Mouse (Mus musculus) stomach, embryonic 15.5 days (tissue): ENCODE data around the gene Olfr1506. TPM values are rescaled to one million over a fixed set of nuclear protein-coding genes. Genes with fewer than 3 reads are reported as not detected.
"Not testable (repeated sequence)": the region's sequence is repeated elsewhere in the genome, so short reads cannot be mapped to it uniquely, and the experiment has no call there.

Experiments
- ATAC-seq: fragments of 200-750 bp; cut with Nextera tagmentation; 2 replicates; pipeline ENCODE4 v1.8.0; 2017; ENCODE audit warnings: low read depth, moderate number of reproducible peaks, moderate TSS enrichment; ENCODE audit not compliant: insufficient read depth, low FRiP score
- H3K27ac ChIP-seq: fragments of 300-500 bp; sonication (generic); 2 replicates; pipeline ENCODE4 v1.5.1; 2015; ENCODE audit warnings: mild to moderate bottlenecking, inconsistent platforms
- H3K27me3 ChIP-seq: fragments of 300-500 bp; sonication (generic); replicated peaks from 2 replicates; pipeline ENCODE4 v1.6.1; 2015; ENCODE audit warnings: inconsistent platforms
- H3K36me3 ChIP-seq: fragments of 300-500 bp; sonication (generic); 2 replicates; pipeline ENCODE4 v1.6.1; 2015; ENCODE audit warnings: inconsistent platforms
- H3K4me1 ChIP-seq: fragments of 300-500 bp; sonication (generic); 2 replicates; pipeline ENCODE4 v1.6.1; 2015; ENCODE audit warnings: inconsistent platforms
- H3K4me2 ChIP-seq: fragments of 300-500 bp; sonication (generic); 2 replicates; pipeline ENCODE4 v1.6.1; 2015; ENCODE audit warnings: mild to moderate bottlenecking, inconsistent platforms
- H3K4me3 ChIP-seq: fragments of 300-500 bp; sonication (generic); replicated peaks from 2 replicates; pipeline ENCODE4 v1.5.1; 2015; ENCODE audit warnings: inconsistent platforms
- H3K9ac ChIP-seq: fragments of 300-500 bp; sonication (generic); 2 replicates; pipeline ENCODE4 v1.6.1; 2015; ENCODE audit warnings: inconsistent platforms
- H3K9me3 ChIP-seq: fragments of 300-500 bp; sonication (generic); 2 replicates; pipeline ENCODE4 v1.6.1; 2016; ENCODE audit warnings: inconsistent platforms
- WGBS: fragments of 180-500 bp; shearing (Covaris S2); methylation state at CpG from one replicate; pipeline ENCODE4 v1.1.7; 2015; 5-methylcytosine and 5-hydroxymethylcytosine counted together
- polyA plus RNA-seq: library from polyadenylated mRNA; unstranded; fragments of >200 nt; fragmentation: Nextera tagmentation; extraction: Ambion mirVana; gene quantifications from 2 replicates; pipeline ENCODE4 v1.2.1, GENCODE M21; 2015

The Olfr1506 gene
- polyA plus RNA-seq: not detected in 2 replicates

GRCm38 (mm10) chr2:90224393-90224792, at the start of gene Olfr1506:
TSS of gene Olfr1506 (minus strand) at chr2:90224493.
- H3K4me1 ChIP-seq, H3K4me2 ChIP-seq, H3K9ac ChIP-seq, H3K27ac ChIP-seq, H3K9me3 ChIP-seq, H3K4me3 ChIP-seq, H3K27me3 ChIP-seq, ATAC-seq, H3K36me3 ChIP-seq: not testable (repeated sequence)
- WGBS: no CpG with 5 or more reads among the region's 6 CpGs

GRCm38 (mm10) chr2:90270932-90271331, 46.6 kb upstream of the Olfr1506 start, which contains the start of gene Olfr1271:
TSS of gene Olfr1271 (minus strand) at chr2:90271032.
- 83% methylated on average over 2 of the region's 2 CpGs for WGBS

DNA sequence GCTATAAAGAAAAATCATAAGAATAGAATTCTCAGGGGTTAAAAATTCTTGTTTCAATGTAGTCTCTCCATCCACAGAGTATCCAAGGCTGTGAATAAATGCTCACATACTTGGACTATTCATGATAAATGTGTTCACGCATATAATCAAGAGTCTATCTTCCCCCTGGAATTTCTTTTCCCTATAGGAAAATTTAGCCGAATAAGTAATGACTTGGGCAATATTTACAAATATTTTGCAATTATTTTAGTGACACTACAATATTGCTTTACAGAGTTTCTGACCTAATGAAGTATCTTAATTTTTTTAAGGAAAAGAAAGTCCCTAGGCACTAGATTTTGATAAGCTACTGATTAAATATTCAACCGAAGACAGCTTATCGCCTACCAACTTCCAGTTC, 33.2 kb upstream of the Olfr1506 start, which contains the start of gene Olfr142:
Gene Olfr142 (minus strand): TSS at position 101 of the 400 bp plus-strand sequence.
- Histone ChIP-seq H3K9me3 (no peaks in the 10 kb centered on the region), H3K4me2 (no peak within 1 kb of the TSS), H3K4me1 (no peaks in the 10 kb centered on the region), H3K9ac (no peak within 1 kb of the TSS), H3K36me3 (no peaks in the 10 kb centered on the region), H3K27ac (no peak within 1 kb of the TSS), H3K4me3 (no peak within 1 kb of the TSS), H3K27me3 (no peaks in the 10 kb centered on the region)
- no peak for ATAC-seq
- WGBS: 89% methylated on average over 4 of the region's 4 CpGs

More at GRCm38 (mm10) chr2:90270932-90271331, 46.6 kb upstream of the Olfr1506 start, which contains the start of gene Olfr1271:
- Histone ChIP-seq H3K4me1 (no peaks in the 10 kb centered on the region), H3K27ac (no peak within 1 kb of the TSS), H3K9me3 (no peaks in the 10 kb centered on the region), H3K4me3 (no peak within 1 kb of the TSS), H3K36me3 (no peaks in the 10 kb centered on the region), H3K27me3 (no peaks in the 10 kb centered on the region), H3K4me2 (no peak within 1 kb of the TSS), H3K9ac (no peak within 1 kb of the TSS)
- no peak for ATAC-seq

DNA sequence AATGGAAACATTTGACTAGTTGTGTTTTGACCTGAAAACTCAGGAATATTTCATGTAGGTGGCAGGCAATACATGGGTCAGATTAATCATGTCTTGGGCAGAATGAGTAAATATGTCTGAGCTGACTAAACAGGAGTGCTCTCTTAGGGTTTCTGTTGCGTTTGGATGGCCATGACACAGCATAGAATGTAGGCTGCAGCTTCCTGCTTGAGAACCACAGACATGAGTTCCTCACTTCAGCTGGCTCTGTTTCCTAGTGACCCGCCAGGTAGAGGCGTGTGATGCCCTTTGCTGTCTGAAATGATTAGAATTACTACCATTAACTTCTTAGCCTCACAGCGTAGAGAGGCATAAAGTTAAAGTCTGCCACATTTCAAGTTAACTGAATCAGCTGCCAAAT, 24.7 kb downstream of the Olfr1506 start:
- H3K9ac ChIP-seq, H3K27ac ChIP-seq, H3K4me3 ChIP-seq, H3K4me1 ChIP-seq, H3K9me3 ChIP-seq, ATAC-seq, H3K4me2 ChIP-seq, H3K36me3 ChIP-seq, H3K27me3 ChIP-seq: not testable (repeated sequence)
- WGBS: no CpG with 5 or more reads among the region's 4 CpGs

- no CpG with 5 or more reads among the region's 6 CpGs for WGBS
- not testable (repeated sequence) for H3K4me1 ChIP-seq, H3K36me3 ChIP-seq, ATAC-seq, H3K9ac ChIP-seq, H3K4me3 ChIP-seq, H3K27ac ChIP-seq, H3K4me2 ChIP-seq, H3K27me3 ChIP-seq, H3K9me3 ChIP-seq
Measured at GRCm38 (mm10) chr2:90195285-90195684, 29.0 kb downstream of the Olfr1506 start.

DNA sequence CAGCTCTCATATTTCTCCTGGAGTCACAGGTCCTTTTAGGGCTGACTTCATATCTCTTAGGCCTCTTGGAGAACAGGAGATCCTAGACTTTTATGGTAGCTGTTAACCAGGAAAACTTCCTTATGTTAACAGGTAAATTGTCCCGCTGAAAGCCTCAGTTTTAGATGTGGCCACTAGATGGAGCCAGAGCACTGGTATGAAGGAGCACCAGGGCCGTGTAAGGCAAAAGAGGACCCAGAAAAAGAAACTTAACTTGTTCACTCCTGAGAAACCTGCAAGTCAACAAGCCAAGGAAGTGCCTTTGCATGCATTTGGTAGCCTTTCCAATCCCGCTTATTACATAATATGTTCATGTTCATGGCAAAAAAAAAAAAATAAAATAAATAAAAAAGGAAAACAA, 29.5 kb downstream of the Olfr1506 start:
- WGBS: no CpG with 5 or more reads among the region's 3 CpGs
- H3K4me1 ChIP-seq, H3K4me2 ChIP-seq, H3K9me3 ChIP-seq, ATAC-seq, H3K9ac ChIP-seq, H3K27me3 ChIP-seq, H3K36me3 ChIP-seq, H3K27ac ChIP-seq, H3K4me3 ChIP-seq: not testable (repeated sequence)

DNA sequence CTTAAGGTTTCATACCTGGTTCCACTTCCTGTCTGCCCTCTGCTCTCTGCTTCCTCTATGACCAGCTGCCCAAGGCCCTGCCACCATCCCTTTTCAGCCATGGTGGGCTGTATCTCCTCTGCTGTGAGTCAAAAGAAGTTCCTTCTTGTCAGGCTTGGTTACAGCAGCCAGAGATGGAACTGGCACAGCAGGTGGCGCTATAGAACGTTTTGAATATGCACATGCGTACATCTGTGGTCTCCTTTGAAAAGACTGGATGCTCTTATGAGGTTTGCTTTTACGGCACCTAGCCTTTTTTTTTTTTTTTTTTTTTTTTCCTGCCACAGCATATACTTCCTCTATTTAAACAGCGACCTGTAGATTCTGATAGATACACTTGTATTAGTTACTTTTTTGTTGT, 37.2 kb downstream of the Olfr1506 start:
- ATAC-seq, H3K27ac ChIP-seq, H3K4me1 ChIP-seq, H3K4me2 ChIP-seq, H3K9ac ChIP-seq, H3K4me3 ChIP-seq, H3K36me3 ChIP-seq, H3K9me3 ChIP-seq, H3K27me3 ChIP-seq: not testable (repeated sequence)
- WGBS: no CpG with 5 or more reads among the region's 5 CpGs

DNA sequence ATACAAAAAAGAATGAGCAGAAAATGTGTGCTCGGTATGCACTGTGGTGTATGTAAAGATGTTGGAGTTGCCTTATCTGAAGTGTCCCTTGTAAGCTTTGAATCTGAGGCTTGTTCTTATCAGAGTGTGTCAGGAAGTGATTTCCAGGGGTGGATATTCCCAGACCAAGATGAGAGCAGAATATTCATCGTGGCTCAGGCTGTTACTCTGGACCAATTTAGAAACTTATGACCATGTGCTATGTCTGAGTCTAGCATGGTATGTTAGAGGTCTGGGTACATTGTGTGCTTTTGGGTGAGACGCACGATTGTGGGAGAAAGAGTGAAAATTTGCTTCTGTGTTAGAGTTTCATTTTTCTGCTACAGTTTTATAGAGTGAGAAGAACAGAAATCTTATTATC, 38.2 kb downstream of the Olfr1506 start:
- not testable (repeated sequence) for H3K27ac ChIP-seq, H3K9ac ChIP-seq, H3K4me2 ChIP-seq, H3K4me3 ChIP-seq, H3K27me3 ChIP-seq, H3K4me1 ChIP-seq, ATAC-seq, H3K36me3 ChIP-seq, H3K9me3 ChIP-seq
- WGBS: no CpG with 5 or more reads among the region's 4 CpGs

Other genes starting within 250 kb of the Olfr1506 start
- gene Olfr1261, start 233.3 kb downstream of the Olfr1506 start, polyA plus RNA-seq: not detected in 2 replicates
- not detected in 2 replicates for gene Olfr1262, start 224.3 kb downstream of the Olfr1506 start, polyA plus RNA-seq
- gene Olfr1263, start 212.4 kb downstream of the Olfr1506 start, polyA plus RNA-seq: not detected in 2 replicates
- not detected in 2 replicates for gene Olfr1264, start 198.9 kb downstream of the Olfr1506 start, polyA plus RNA-seq
- gene Olfr1265, start 189.2 kb downstream of the Olfr1506 start, polyA plus RNA-seq: not detected in 2 replicates
- gene Olfr140, start 160.9 kb downstream of the Olfr1506 start, polyA plus RNA-seq: not detected in 2 replicates
- gene Olfr1269, start 103.1 kb downstream of the Olfr1506 start, polyA plus RNA-seq: not detected in 2 replicates
- gene Olfr32, start 82.2 kb downstream of the Olfr1506 start, polyA plus RNA-seq: not detected in 2 replicates
- not detected in 2 replicates for gene Olfr1270, start 71.4 kb downstream of the Olfr1506 start, polyA plus RNA-seq
- not detected in 2 replicates for gene Olfr142, start 33.1 kb upstream of the Olfr1506 start, polyA plus RNA-seq
- not detected in 2 replicates for gene Olfr1271, start 46.5 kb upstream of the Olfr1506 start, polyA plus RNA-seq
- not detected in 2 replicates for gene Olfr1272, start 68.3 kb upstream of the Olfr1506 start, polyA plus RNA-seq
- gene Gm13769, start 97.7 kb upstream of the Olfr1506 start, polyA plus RNA-seq: 0.05 TPM in 1 of 2 replicates, not detected in the other
- not detected in 2 replicates for gene Olfr1274-ps, start 174.2 kb upstream of the Olfr1506 start, polyA plus RNA-seq